Mouse (Mus musculus) forebrain, embryonic 15.5 days (tissue): Measurements from ENCODE around the gene Limch1. TPM values are rescaled to one million over a fixed set of nuclear protein-coding genes. Genes with fewer than 3 reads are reported as not detected.

Source experiments
- ATAC-seq: fragments of 200-750 bp; cut with Nextera tagmentation; replicated peaks from 2 replicates; pipeline ENCODE4 v1.8.0; 2017; ENCODE audit warnings: mild to moderate bottlenecking, moderate TSS enrichment, moderate library complexity
- H3K27ac ChIP-seq: fragments of 300-500 bp; sonication (generic); replicated peaks from 2 replicates; pipeline ENCODE4 v1.5.1; 2015; ENCODE audit warnings: mild to moderate bottlenecking, inconsistent platforms
- H3K27me3 ChIP-seq: fragments of 300-500 bp; sonication (generic); 2 replicates; pipeline ENCODE4 v1.6.1; 2015; ENCODE audit warnings: inconsistent platforms
- H3K36me3 ChIP-seq: fragments of 300-500 bp; sonication (generic); 2 replicates; pipeline ENCODE4 v1.6.1; 2015; ENCODE audit warnings: mild to moderate bottlenecking, inconsistent platforms
- H3K4me1 ChIP-seq: fragments of 300-500 bp; sonication (generic); 2 replicates; pipeline ENCODE4 v1.6.1; 2015; ENCODE audit warnings: inconsistent platforms
- H3K4me2 ChIP-seq: fragments of 300-500 bp; sonication (generic); replicated peaks from 2 replicates; pipeline ENCODE4 v1.6.1; 2015; ENCODE audit warnings: mild to moderate bottlenecking, inconsistent platforms
- H3K4me3 ChIP-seq: fragments of 300-500 bp; sonication (generic); 2 replicates; pipeline ENCODE4 v1.5.1; 2015; ENCODE audit warnings: mild to moderate bottlenecking, inconsistent platforms
- H3K9ac ChIP-seq: fragments of 300-500 bp; sonication (generic); replicated peaks from 2 replicates; pipeline ENCODE4 v1.6.1; 2015; ENCODE audit warnings: mild to moderate bottlenecking, inconsistent platforms
- H3K9me3 ChIP-seq: fragments of 300-500 bp; sonication (generic); 2 replicates; pipeline ENCODE4 v1.6.1; 2016; ENCODE audit warnings: inconsistent platforms
- WGBS: fragments of 180-500 bp; shearing (Covaris S2); methylation state at CpG from one replicate; pipeline ENCODE4 v1.1.7; 2015; ENCODE audit warnings: mixed read lengths; 5-methylcytosine and 5-hydroxymethylcytosine counted together
- polyA plus RNA-seq: library from polyadenylated mRNA; unstranded; fragments of >200 nt; fragmentation: Nextera tagmentation; extraction: Ambion mirVana; gene quantifications from 2 replicates; pipeline ENCODE4 v1.2.1, GENCODE M21; 2015

Limch1 gene
- polyA plus RNA-seq, 1 experiment from 2014 or later: 84.3 TPM

DNA sequence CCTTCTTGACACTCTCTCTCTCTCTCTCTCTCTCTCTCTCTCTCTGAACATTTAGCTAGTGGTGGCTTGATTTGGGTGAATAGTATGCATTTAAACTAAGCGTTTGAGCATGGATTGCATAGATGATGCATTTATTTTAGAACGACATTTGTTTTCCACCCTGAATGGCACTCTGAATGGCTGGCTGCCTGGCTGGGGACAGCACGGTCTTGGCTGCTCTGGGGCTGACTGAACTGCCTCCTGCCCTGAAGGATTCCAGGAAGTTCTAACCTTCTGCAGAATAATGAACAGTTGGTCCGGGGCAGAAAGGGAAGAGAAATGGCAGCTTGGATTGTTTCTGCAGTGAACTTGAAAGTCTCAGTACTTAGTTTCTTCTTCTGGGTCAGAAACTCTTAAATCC is 266.4 kb downstream of the Limch1 start:
- peaks cover 27% of the 10 kb centered on the region for H3K4me1 ChIP-seq
- no peak for ATAC-seq
- H3K4me3 ChIP-seq: no peak overlapping the region
- 46% methylated on average over 4 of the region's 4 CpGs for WGBS
- H3K9me3 ChIP-seq: no peaks in the 10 kb centered on the region
- peak overlapping the region; percentile 64 for H3K27ac ChIP-seq
- no peak overlapping the region for H3K9ac ChIP-seq
- H3K4me2 ChIP-seq: no peak overlapping the region
- H3K36me3 ChIP-seq: peaks cover 12% of the 10 kb centered on the region
- H3K27me3 ChIP-seq: no peaks in the 10 kb centered on the region

DNA sequence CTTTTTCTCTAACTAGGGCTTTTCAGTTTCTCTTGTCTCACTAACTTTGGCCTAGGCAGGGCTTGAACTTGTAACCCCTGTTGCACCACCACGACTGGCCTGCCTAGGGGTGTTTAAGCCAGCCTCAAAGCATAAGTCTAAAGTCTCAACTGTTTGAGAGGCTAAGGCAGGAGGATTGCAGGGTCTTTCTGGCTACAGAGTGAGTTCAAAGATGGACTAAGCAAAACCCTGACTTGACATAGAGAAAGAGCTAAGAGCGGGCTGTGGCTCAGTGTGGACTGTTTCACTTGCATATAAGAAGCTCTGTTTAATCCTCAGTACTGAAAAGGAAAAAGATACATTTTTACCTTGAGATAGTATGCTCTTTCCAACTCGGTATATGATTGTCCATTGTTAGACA is 268.3 kb downstream of the Limch1 start:
- Histone ChIP-seq H3K4me2 (no peak overlapping the region), H3K27ac (no peak overlapping the region), H3K4me3 (no peak overlapping the region), H3K9me3 (no peaks in the 10 kb centered on the region), H3K27me3 (no peaks in the 10 kb centered on the region), H3K4me1 (peaks cover 27% of the 10 kb centered on the region), H3K9ac (no peak overlapping the region), H3K36me3 (peaks cover 12% of the 10 kb centered on the region)
- 87% methylated on average over 3 of the region's 3 CpGs for WGBS
- ATAC-seq: no peak

DNA sequence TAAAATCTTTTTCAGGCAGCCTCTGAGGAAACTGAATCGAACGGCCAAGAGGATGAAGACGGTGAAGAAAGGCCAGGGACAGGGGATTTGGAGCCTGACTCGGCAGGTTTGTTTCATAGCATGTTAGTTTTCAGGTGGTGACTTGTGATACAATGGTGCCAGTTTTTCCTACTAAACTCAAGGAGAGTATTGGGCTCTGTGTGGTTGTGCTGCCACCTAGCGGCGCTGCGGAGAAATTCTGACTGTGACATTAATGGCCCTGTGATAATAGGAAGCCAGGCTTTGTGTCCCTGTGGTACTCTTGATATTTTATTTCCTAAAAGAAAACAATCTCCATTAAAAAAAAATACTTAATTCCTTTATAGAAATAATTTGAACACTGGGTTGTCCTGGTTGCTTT is 270.8 kb downstream of the Limch1 start:
- H3K4me1 ChIP-seq: peaks cover 13% of the 10 kb centered on the region; the same call in 1 of the 2 replicates
- H3K27ac ChIP-seq: no peak overlapping the region
- H3K36me3 ChIP-seq: peaks cover 5% of the 10 kb centered on the region; the same call in 1 of the 2 replicates
- H3K9ac ChIP-seq: no peak overlapping the region
- H3K27me3 ChIP-seq: no peaks in the 10 kb centered on the region
- H3K4me2 ChIP-seq: no peak overlapping the region
- ATAC-seq: peak; percentile 81
- no peaks in the 10 kb centered on the region for H3K9me3 ChIP-seq
- 8% methylated on average over 7 of the region's 7 CpGs for WGBS
- H3K4me3 ChIP-seq: no peak overlapping the region

DNA sequence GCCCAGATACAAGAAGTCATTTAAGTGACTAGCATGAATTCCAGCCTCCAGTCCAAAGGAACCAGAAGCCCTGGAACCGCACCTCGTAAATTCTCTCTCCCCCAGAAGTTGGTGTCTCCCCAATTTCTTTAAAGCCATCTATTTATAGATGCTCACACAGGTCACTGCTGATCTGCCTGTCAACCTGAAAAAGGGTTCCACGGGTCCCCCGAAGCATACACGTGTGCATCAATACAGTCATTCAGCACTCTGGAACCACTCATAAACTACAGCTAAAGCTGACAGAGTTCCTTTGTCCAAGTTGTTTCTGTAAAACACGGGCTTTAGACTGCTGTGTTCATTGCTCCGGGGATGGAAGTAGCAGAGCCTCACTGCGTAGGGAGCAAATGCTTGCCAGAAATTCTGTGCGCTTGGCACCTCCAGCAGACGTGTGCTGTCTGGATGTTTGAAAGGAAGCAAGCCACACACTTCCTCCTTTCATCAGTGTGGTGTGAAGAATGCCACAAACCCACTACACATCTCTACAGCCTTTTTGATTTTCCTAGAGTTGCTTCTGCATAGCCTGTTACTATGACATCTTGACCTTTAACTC is 278.9 kb downstream of the Limch1 start:
- Histone ChIP-seq H3K4me2 (no peak overlapping the region), H3K9me3 (no peaks in the 10 kb centered on the region), H3K9ac (no peak overlapping the region), H3K36me3 (peaks cover 23% of the 10 kb centered on the region), H3K4me3 (no peak overlapping the region), H3K27ac (no peak overlapping the region; the same call in 1 of the 2 replicates), H3K27me3 (no peaks in the 10 kb centered on the region), H3K4me1 (peaks cover 10% of the 10 kb centered on the region)
- peak; percentile 51; the same call in 1 of the 2 replicates for ATAC-seq
- WGBS: 69% methylated on average over 10 of the region's 10 CpGs

DNA sequence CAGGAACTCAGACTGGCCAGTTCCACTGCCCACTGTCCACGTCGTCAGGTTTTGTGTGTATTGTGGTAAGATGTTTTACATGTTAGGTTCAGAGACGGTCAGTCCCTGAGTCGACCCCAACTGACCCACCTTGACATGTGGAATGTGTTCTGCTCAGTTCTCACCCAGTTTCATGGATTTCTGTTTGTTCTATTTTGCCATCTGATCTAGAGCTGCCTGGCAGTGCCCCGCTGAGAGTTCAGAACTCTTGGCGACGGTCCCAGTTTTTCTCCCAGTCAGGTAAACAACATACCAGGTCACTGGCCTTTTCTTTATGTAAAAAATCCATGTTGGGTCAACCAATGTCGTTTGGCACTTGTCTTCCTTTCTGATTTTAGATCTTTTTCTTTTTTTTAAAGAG is 279.5 kb downstream of the Limch1 start:
- Histone ChIP-seq H3K27ac (no peak overlapping the region), H3K27me3 (no peaks in the 10 kb centered on the region), H3K4me1 (peaks cover 10% of the 10 kb centered on the region), H3K4me3 (no peak overlapping the region), H3K9me3 (no peaks in the 10 kb centered on the region), H3K4me2 (no peak overlapping the region), H3K36me3 (peaks cover 28% of the 10 kb centered on the region), H3K9ac (no peak overlapping the region)
- 77% methylated on average over 8 of the region's 8 CpGs for WGBS
- no peak for ATAC-seq

DNA sequence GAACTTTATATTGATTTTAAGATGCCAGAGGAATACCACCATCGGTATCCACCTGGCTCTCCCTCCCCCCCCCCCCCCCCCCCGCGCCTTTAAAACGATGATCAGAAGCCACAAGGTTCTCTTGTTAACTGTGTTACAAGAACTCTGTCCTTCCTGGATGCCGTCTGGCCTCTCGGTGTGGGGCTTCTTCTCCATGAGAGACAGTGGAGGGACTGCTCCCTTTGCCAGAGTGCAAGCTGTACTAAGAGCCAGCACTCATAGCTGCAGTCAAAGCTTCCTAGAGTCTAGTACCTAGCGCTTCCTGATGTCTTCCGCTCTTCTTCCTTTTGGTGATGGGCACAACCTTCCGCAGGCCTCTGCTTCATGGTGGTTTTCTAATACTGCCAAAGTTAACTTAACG is 280.0 kb downstream of the Limch1 start:
- 81% methylated on average over 10 of the region's 10 CpGs for WGBS
- Histone ChIP-seq H3K4me3 (no peak overlapping the region), H3K36me3 (peaks cover 33% of the 10 kb centered on the region), H3K9me3 (no peaks in the 10 kb centered on the region), H3K27me3 (no peaks in the 10 kb centered on the region), H3K27ac (no peak overlapping the region), H3K4me1 (peaks cover 10% of the 10 kb centered on the region), H3K9ac (no peak overlapping the region), H3K4me2 (no peak overlapping the region)
- ATAC-seq: no peak

DNA sequence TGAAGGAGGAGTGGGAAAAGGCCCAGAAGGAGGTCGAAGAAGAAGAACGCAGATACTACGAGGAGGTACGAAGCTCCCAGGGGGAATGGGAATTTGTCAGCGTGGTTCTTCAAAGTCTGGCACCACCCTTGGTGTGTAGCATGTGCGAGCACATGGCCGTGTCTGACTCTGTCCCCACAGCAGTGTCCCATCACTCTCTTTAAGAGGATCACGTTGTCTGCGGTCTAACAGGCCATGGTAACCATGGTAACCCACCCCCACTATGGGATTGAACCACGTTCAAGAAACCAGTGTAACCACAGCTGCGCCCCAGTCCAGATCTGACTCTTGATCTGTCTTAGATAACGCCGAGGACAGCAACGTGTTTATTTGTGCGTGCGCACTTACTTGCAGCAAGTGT is 283.2 kb downstream of the Limch1 start:
- H3K4me2 ChIP-seq: no peak overlapping the region
- H3K9ac ChIP-seq: no peak overlapping the region
- peaks cover 36% of the 10 kb centered on the region for H3K36me3 ChIP-seq
- H3K9me3 ChIP-seq: no peaks in the 10 kb centered on the region
- no peak overlapping the region for H3K27ac ChIP-seq
- peaks cover 10% of the 10 kb centered on the region for H3K4me1 ChIP-seq
- WGBS: 75% methylated on average over 16 of the region's 16 CpGs
- no peaks in the 10 kb centered on the region for H3K27me3 ChIP-seq
- no peak overlapping the region for H3K4me3 ChIP-seq
- ATAC-seq: 0 out of 2 replicates have a peak, but pooled peaks have one; percentile 47

DNA sequence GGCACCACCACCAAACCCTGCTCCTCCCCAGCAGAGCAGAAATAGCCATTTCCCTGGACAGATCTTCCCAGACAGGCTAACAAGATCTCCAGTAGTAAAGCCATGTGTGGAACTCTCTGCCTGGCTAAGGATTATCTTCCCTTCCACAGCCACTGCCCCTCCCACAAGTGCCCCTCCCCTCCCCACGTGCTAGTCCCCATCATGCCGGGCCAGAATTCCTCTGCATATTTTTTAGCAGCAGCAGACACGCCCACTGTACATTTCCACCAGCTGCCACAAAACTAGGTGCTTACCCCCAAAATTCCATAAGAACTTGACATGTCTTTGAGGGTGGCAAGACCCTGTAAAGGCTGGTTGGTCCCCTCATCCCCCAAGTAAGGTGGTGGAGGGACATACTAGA is 284.3 kb downstream of the Limch1 start:
- Histone ChIP-seq H3K9ac (no peak overlapping the region), H3K27me3 (no peaks in the 10 kb centered on the region), H3K36me3 (peaks cover 38% of the 10 kb centered on the region), H3K9me3 (no peaks in the 10 kb centered on the region), H3K4me1 (peaks cover 2% of the 10 kb centered on the region; the same call in 1 of the 2 replicates), H3K4me3 (no peak overlapping the region), H3K4me2 (no peak overlapping the region), H3K27ac (no peak overlapping the region)
- ATAC-seq: no peak
- WGBS: 55% methylated on average over 3 of the region's 3 CpGs

DNA sequence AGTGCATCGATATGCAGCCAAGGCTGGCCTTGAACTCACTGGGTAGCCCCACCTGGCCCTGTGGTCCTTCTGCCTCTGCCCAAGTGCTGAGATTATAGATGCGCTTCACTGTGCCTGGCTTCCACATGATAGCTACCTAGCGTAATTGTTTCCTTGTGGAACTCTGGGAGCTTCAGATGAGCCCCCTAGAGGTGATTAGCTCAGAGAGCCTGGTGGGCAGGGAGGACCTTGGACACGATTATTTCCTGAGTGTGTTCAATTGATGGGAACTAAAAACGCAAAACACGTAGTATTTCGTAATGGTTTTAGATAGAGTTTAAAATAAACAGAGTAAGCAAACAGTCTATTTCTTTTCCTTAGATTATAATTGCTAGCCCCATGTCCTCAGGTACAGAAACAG is 287.0 kb downstream of the Limch1 start:
- H3K36me3 ChIP-seq: peaks cover 60% of the 10 kb centered on the region

DNA sequence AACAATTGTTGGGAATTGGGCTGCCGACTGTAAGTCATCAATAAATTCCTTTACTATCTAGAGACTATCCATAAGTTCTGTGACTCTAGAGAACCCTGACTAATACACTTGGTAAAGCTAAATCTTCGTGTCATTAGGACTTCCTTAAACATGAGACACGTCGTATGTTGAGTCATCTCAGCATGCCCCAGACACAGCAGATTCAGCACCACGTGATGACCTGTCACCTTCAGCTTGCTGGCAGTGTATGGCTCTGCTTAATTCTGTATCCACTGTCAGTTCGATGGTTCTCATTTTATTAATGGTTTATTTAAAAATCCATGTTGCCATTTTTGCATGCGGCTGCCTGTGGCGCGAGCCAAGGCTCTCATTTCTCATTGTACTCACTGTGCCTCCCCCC is 298.3 kb downstream of the Limch1 start:
- WGBS: 88% methylated on average over 9 of the region's 9 CpGs
- H3K9me3 ChIP-seq: no peaks in the 10 kb centered on the region
- no peaks in the 10 kb centered on the region for H3K27me3 ChIP-seq
- peaks cover 7% of the 10 kb centered on the region; the same call in 1 of the 2 replicates for H3K36me3 ChIP-seq
- no peak overlapping the region for H3K9ac ChIP-seq
- H3K27ac ChIP-seq: no peak overlapping the region
- no peak overlapping the region for H3K4me2 ChIP-seq
- no peak for ATAC-seq
- H3K4me1 ChIP-seq: no peaks in the 10 kb centered on the region
- H3K4me3 ChIP-seq: no peak overlapping the region

More for the DNA sequence above, 287.0 kb downstream of the Limch1 start:
- no peaks in the 10 kb centered on the region for H3K27me3 ChIP-seq
- H3K9ac ChIP-seq: no peak overlapping the region
- no peak overlapping the region for H3K4me2 ChIP-seq
- no peak overlapping the region for H3K27ac ChIP-seq
- no peaks in the 10 kb centered on the region for H3K4me1 ChIP-seq
- 86% methylated on average over 7 of the region's 7 CpGs for WGBS
- H3K4me3 ChIP-seq: no peak overlapping the region
- no peaks in the 10 kb centered on the region for H3K9me3 ChIP-seq
- no peak for ATAC-seq

DNA sequence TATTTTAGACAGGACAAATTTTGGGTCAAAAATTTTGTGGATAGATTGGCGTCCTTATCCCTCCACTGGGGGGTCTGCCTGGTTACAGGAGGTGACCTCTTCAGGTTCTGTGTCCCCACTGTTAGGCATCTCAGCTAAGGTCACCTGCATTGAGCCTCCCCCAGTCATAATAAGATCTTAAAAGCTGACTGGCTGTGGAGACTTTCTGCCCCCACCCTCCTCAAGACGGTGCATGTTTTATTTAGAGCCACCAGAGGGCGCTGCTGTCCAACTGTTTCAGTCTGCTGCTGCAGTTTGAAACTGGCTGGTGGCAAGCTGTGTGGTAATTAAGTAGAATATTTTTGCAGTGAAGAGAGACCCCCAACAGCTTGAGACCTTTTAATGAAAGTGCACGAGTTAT is 302.4 kb downstream of the Limch1 start:
- ATAC-seq: peak; percentile 82

DNA sequence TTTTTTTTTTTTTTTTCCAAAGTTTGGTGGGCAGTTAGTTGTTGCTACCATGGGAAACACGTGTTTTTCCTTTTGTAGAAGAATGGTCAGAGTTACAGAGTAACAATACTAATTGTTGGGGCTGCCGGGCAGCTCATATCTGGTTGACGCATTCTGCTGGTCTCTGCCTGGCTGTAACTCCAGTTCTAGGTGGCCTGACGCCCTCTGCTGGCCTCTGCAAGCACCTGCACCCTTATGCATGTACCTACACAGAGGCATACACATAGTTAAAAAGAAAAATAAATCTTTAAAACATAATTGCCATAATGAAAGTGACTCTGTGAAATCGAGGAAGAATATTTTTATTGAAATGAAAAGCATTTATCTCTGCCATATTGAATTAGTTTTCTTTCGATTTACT is 312.2 kb downstream of the Limch1 start:
- Histone ChIP-seq H3K27ac (no peak overlapping the region), H3K27me3 (no peaks in the 10 kb centered on the region), H3K9ac (no peak overlapping the region), H3K4me3 (no peak overlapping the region), H3K4me2 (no peak overlapping the region), H3K4me1 (0 out of 2 replicates have a peak, but pooled peaks cover 2% of the 10 kb centered on the region), H3K9me3 (no peaks in the 10 kb centered on the region), H3K36me3 (peaks cover 18% of the 10 kb centered on the region)
- 83% methylated on average over 6 of the region's 6 CpGs for WGBS
- ATAC-seq: no peak

More for the DNA sequence above, 302.4 kb downstream of the Limch1 start:
- Histone ChIP-seq H3K36me3 (peaks cover 11% of the 10 kb centered on the region; the same call in 1 of the 2 replicates), H3K9ac (no peak overlapping the region), H3K9me3 (no peaks in the 10 kb centered on the region), H3K4me1 (no peaks in the 10 kb centered on the region), H3K27ac (no peak overlapping the region), H3K27me3 (no peaks in the 10 kb centered on the region), H3K4me3 (no peak overlapping the region), H3K4me2 (no peak overlapping the region)
- 17% methylated on average over 4 of the region's 4 CpGs for WGBS

DNA sequence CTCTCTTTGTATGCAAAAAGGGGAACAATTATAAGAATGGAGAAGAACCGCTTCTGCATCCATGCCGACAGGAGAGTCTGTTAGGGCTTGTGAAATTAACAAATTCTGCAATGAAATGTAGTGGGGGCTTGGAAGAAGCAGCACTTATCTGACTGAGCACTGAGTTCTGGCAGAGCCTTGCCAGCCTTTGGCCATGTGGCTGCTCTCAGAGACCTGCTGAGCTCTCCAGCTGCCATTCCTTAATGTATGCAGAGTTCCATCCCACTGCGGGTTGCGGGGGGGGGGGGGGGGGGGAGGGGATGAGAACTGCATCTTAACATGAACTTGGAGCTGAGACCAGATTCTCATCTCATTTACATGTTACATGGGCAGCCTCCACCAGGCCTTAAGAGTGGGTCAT is 314.9 kb downstream of the Limch1 start:
- H3K27ac ChIP-seq: no peak overlapping the region
- H3K27me3 ChIP-seq: no peaks in the 10 kb centered on the region
- H3K9me3 ChIP-seq: no peaks in the 10 kb centered on the region
- peaks cover 3% of the 10 kb centered on the region; the same call in 1 of the 2 replicates for H3K36me3 ChIP-seq
- no peak overlapping the region for H3K4me3 ChIP-seq
- no peak overlapping the region for H3K9ac ChIP-seq
- WGBS: 38% methylated on average over 4 of the region's 4 CpGs
- no peak overlapping the region for H3K4me2 ChIP-seq
- H3K4me1 ChIP-seq: 0 out of 2 replicates have a peak, but pooled peaks cover 2% of the 10 kb centered on the region
- no peak for ATAC-seq
